Mouse (Mus musculus) heart, postnatal 36 days (tissue): Measurements from ENCODE around the gene Ablim1. TPM values are rescaled to one million over a fixed set of nuclear protein-coding genes. Genes with fewer than 3 reads are reported as not detected.

Experiments
- DNase-seq, 2 experiments: peaks; one replicate each; pipeline ENCODE4 v3.0.0; 2021 to 2022
- intact Hi-C: fragments of 180-260 bp; cut with DNase I; formaldehyde crosslinking; loops from one replicate; pipeline ENCODE4 v1.15.1; 2025
- total RNA-seq, 2 experiments: library from RNA; stranded (reverse); gene quantifications; 2 replicates each; pipeline ENCODE4 v1.2.3; 2021

Gene Ablim1
- total RNA-seq, 2 experiments from 2014 or later: 423 to 468 TPM

GRCm38 (mm10) chr19:57012068-57012467, 302.7 kb downstream of the Ablim1 start:
- intact Hi-C loops: no loop called here

GRCm38 (mm10) chr19:57010064-57010463, 304.7 kb downstream of the Ablim1 start:
- no peak for DNase-seq
- intact Hi-C loops: no loop called here

More at GRCm38 (mm10) chr19:57012068-57012467, 302.7 kb downstream of the Ablim1 start:
- no peak for DNase-seq

- intact Hi-C loops: loop anchor here (2.0 to 5.0 kb wide), 2 partner anchors 19 to 67 kb away; no protein-coding TSS in a partner anchor
- DNase-seq: no peak
These were observed 305.1 kb downstream of the Ablim1 start for GRCm38 (mm10) chr19:57009653-57010052.

- DNase-seq: peak; percentile 73
- intact Hi-C loops: loop anchor here (1.0 to 5.0 kb wide), 3 partner anchors 21 to 89 kb away; no protein-coding TSS in a partner anchor
These were observed 306.7 kb downstream of the Ablim1 start, which contains the start of gene Afap1l2 for GRCm38 (mm10) chr19:57007781-57008710. TSS of gene Afap1l2 (minus strand) at chr19:57008228.

GRCm38 (mm10) chr19:57007291-57007690, 307.4 kb downstream of the Ablim1 start:
- intact Hi-C loops: loop anchor here (5.0 kb wide), 1 partner anchor 65 kb away; no protein-coding TSS in a partner anchor
- DNase-seq: peak in 1 of 2 experiments; percentile 34

- intact Hi-C loops: loop anchor here (5.0 kb wide), 1 partner anchor 65 kb away; no protein-coding TSS in a partner anchor
- no peak for DNase-seq
These were observed 307.9 kb downstream of the Ablim1 start for GRCm38 (mm10) chr19:57006841-57007240.

GRCm38 (mm10) chr19:57005062-57005461, 309.7 kb downstream of the Ablim1 start:
- DNase-seq: peak; percentile 61 to 67
- intact Hi-C loops: loop anchor here (5.0 kb wide), 1 partner anchor 63 kb away; no protein-coding TSS in a partner anchor

GRCm38 (mm10) chr19:57003460-57003810, 311.3 kb downstream of the Ablim1 start:
- intact Hi-C loops: no loop called here
- DNase-seq: no peak

GRCm38 (mm10) chr19:57002741-57003459, 311.8 kb downstream of the Ablim1 start:
- DNase-seq: no peak
- intact Hi-C loops: no loop called here

GRCm38 (mm10) chr19:57001926-57002325, 312.8 kb downstream of the Ablim1 start:
- intact Hi-C loops: no loop called here
- DNase-seq: no peak

GRCm38 (mm10) chr19:57000592-57000991, 314.1 kb downstream of the Ablim1 start:
- intact Hi-C loops: no loop called here
- no peak for DNase-seq

- intact Hi-C loops: no loop called here
- DNase-seq: no peak
These were observed 314.9 kb downstream of the Ablim1 start for GRCm38 (mm10) chr19:56999781-57000180.

GRCm38 (mm10) chr19:56998910-56999309, 315.8 kb downstream of the Ablim1 start:
- DNase-seq: no peak
- intact Hi-C loops: no loop called here

GRCm38 (mm10) chr19:56998331-56998730, 316.4 kb downstream of the Ablim1 start:
- intact Hi-C loops: no loop called here
- DNase-seq: no peak

- DNase-seq: peak in 1 of 2 experiments; percentile 18
These were observed 317.5 kb downstream of the Ablim1 start for GRCm38 (mm10) chr19:56997164-56997599.

GRCm38 (mm10) chr19:56995441-56995840, 319.3 kb downstream of the Ablim1 start:
- DNase-seq: no peak
- intact Hi-C loops: no loop called here

More at GRCm38 (mm10) chr19:56997164-56997599, 317.5 kb downstream of the Ablim1 start:
- intact Hi-C loops: no loop called here

- peak in 1 of 2 experiments; percentile 20 for DNase-seq
- intact Hi-C loops: no loop called here
These were observed 320.1 kb downstream of the Ablim1 start for GRCm38 (mm10) chr19:56994653-56995052.

- DNase-seq: no peak
- intact Hi-C loops: no loop called here
These were observed 321.0 kb downstream of the Ablim1 start for GRCm38 (mm10) chr19:56993763-56994162.

- DNase-seq: no peak
- intact Hi-C loops: no loop called here
These were observed 321.7 kb downstream of the Ablim1 start for GRCm38 (mm10) chr19:56992978-56993545.

GRCm38 (mm10) chr19:56990367-56991111, 324.2 kb downstream of the Ablim1 start:
- intact Hi-C loops: no loop called here
- DNase-seq: no peak
